Mouse (Mus musculus): ENCODE measurements around the gene Tnfsf13.
"Not testable (repeated sequence)": the region's sequence is repeated elsewhere in the genome, so short reads cannot be mapped to it uniquely, and the experiment has no call there.

Gene Tnfsf13

DNA sequence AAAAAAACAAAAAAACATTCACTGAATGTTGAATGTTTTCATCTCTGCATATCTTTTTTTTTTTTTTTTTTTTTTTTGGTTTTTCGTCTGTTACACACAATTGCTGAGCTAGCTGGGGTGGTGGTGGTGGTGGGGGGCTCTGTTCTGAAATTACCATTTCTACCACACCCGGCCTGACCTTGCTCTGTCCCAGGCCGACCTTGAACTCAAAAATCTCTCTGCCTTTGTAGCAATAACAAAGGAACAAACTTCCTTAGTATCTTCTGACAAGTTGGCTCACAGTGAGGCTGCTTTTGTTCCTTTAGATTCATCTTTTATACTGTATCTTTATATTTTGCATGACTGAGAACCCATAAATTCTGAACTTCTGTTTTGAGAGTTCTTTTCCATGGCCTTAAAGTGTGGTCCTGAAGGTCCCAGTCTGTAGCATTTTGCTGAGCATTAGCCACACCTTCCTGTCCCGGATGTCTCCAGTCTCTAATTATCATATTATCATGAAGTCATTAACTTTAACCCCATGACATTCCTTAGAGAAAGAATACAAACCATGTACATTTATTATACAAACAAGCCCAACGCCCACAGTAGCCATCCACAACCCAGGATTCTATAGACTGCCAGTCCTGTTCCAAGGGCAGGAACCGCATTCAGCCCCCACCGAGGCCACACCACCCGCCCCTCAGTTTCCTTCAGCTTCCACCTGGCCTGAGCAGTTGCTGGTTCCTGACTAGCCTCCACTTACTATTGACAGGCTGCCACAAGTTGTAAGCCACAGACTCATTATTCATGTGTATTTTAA is 18.4 kb upstream of the Tnfsf13 start:
- no peak for DNase-seq

DNA sequence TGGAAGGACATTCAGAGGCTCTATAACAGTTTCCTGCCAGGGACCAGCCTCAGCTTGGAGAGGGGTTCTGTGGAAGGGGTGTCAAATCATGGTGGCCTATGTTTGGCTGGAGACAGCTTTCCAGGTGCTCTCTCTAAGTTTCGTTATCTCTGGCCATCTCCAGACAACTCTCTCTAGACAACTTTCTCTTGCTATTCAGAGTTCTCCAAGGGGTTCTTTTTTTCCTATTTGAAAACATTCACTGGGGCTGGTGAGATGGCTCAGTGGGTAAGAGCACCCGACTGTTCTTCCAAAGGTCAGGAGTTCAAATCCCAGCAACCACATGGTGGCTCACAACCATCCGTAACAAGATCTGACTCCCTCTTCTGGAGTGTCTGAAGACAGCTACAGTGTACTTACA is 17.8 kb upstream of the Tnfsf13 start:
- not testable (repeated sequence) for DNase-seq

DNA sequence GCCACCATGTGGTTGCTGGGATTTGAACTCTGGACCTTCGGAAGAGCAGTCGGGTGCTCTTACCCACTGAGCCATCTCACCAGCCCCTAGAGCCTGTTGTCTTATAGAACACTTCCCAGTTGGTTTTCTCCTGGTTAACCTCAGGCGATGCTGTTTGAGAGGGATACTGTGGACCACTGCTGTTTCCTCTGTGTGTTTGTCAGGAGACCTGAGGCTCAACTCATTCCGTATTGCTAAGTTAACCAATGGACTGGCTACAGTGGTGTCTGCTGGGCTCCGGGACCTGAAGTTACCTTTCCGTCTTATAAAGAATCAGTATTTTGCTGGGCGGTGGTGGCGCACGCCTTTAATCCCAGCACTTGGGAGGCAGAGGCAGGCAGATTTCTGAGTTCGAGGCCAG is 17.3 kb upstream of the Tnfsf13 start:
- DNase-seq = not testable (repeated sequence)

DNA sequence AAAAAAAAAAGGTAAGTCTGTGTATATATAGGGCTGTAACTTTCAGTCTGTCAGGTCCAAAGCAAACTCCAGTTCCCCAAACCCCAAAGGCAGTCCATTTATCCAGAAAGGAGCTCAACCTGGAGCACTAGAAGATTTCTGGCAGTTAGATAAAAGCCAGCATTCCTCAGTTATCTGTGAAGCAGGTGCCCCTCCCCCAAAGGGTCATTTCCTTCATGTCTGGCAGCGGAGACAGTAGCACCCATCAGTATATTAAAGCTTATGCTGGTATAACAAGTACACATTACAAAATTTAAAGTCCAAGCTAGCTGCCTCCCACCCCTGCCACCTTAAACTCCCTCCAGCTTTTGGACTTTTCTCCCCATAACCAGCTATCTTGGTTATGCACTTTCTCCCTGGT is 14.0 kb upstream of the Tnfsf13 start:
- DNase-seq = no peak

DNA sequence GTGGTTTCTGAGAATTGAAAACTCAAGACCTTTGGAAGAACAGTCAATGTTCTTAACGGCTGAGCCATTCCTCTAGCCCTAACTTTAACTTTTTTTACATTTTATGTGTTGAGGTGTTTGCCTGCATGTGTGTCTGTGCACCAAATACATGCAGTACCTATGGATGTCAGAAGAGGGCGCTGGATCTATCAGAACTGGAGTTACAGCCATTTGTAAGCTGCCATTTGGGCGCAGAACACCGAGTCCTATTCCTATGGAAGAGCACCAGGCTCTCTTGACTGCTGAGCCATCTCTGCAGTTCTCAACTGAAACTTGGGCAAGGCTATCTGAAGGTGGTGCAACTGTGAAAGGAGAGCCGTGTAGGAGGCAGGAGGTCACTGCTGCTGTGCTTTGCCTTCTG is 13.0 kb upstream of the Tnfsf13 start:
- no peak for DNase-seq

DNA sequence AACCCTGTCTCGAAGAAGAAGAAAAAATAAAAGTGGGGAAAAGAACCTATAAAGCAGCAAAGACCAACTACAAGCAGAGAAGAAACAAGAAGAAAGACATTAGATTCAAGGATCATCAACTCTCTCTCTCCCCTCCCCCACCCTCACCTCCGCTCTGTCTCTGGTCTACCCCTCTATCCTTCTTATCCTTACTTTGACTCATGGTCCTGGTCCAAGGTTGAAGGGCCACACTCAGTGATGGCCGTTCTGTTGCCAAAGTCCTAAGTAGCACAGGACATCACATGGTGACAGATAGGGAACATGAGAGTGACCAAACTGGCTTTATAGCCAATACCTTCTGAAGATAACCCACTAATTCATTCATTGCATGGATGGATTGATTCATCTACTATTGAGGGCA is 11.8 kb upstream of the Tnfsf13 start:
- no peak for DNase-seq

DNA sequence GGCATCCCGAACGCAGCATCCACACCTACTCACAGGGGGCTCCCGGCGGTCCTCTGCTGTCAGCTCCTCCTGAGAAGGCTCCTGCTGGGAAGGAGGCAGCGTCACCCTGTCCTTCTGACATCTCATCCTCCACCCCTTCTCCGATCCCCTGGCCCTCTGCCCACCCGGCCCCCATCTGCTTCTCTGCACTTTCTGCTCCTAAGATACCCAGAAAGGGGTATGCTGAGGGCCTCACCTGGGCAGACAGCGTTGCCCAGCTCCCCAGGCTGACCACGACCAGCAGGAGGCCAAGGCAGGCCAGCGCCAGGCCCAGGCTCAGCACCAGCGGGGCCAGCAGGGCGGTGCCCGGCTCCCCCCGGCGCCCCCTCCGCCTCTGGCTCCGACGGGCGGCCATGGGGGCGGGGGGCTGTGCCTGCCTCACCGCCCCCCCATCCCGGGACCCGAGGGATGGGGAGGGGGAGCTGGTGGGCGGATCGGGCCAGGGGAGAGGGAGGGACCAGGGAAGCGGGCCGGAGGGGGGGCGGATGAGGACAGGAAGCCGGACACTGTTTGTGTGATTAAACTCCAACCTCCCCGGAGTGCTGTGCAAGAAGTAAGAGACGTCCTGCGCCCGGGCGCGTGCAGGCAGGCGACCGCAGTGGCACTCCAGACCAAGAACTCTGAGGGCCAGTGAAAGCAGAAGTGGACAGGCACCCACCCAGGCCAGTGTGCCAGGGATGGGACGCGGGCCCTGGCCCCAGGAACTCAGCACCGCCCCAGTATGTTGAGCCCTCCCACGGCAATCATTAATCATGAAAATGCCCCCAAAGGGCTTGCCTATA is 10.0 kb upstream of the Tnfsf13 start, which contains the start of the genes Tnfsf12 and Tnfsfm13:
Gene Tnfsf12 (minus strand): TSS at position 489 of the 821 bp plus-strand sequence.
Gene Tnfsfm13 (minus strand): TSS at position 738 of the 821 bp plus-strand sequence.
- peak; percentile 91 for DNase-seq

DNA sequence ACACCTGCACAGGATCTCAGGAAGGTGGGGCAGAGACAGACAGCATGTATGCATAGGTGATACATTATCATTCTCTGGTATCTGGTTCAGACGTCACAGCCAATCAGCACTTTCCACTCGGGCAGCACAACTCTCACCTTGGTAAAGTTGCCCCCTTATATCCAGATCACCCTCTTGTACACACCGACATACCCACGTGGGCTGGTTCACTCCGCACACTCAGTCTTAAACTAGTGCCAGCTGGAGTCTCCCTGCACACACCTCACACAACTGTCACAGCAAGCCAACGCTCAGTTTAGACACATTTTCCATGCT is 9.4 kb upstream of the Tnfsf13 start:
- DNase-seq = no peak

DNA sequence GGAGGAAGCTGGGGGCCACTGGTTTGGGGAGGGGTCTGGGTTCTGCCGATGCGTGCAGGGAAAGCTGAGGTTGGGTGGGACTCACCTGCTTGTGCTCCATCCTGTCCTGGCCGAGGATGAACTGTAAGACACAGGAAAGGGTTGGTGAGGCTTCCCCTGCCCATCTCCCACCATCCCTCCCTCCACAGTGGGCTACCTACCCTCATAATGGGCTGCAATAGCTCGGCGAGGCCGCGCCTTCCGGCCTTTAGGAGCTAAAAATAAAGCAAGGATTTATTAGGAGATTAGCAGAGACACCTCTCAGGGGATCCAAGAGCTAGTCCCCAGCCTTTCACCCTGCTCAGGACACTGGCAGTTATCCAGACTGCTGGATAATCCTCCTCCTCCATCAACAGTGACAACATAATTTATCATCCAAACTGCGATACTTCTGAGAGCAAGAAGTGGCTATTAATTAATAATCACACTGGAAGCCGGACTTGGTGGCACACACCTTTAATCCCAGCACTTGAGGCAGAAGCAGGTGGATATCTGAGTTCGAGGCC is 7.9 kb upstream of the Tnfsf13 start:
- no peak for DNase-seq

DNA sequence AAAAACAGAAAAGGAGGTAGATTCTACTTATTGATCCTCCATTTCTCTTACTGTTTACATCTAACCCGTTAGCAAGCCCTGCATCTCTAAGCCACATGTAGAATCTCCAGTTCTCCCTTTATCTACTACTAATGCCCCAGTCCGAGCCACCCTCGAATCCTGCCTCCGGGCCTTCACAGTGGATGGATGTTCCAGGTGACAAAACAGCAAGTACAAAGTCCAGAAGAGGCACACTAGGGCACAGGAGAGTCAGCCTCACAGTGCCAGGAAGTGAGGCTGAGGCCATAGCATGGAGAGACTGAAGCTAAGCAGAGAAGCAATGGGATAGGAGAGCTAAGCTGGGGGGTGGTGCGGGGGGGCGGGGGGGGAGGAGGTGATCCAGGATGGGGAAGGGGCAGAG is 7.3 kb upstream of the Tnfsf13 start:
- DNase-seq = peak; percentile 51

DNA sequence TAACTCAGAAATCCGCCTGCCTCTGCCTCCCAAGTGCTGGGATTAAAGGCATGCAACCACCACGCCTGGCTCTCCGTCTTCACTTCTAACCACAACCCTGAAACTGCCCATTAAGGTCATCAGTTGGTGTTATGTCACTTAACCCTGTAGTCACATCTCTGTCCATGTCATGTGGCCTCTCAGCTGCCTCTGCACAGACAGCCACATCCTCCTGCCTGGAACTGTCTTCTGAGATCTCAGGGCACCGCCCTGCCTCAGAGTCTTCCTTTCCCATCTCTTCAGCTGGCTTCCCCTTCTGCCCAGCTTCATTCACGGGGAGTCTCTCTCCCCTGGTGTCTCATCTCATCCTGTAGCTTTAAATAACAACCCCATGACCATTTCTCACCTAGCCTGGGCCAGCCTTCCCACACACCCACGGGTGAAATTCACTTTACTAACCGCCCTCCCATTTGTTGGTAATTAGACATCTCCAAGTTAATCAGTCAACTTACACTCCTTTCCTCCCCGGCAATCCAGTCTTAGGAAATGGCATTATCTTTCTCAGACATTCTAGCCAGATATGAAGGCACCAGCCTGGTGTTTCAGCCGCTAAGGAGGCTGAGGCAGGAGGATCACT is 6.7 kb upstream of the Tnfsf13 start:
- DNase-seq = no peak

DNA sequence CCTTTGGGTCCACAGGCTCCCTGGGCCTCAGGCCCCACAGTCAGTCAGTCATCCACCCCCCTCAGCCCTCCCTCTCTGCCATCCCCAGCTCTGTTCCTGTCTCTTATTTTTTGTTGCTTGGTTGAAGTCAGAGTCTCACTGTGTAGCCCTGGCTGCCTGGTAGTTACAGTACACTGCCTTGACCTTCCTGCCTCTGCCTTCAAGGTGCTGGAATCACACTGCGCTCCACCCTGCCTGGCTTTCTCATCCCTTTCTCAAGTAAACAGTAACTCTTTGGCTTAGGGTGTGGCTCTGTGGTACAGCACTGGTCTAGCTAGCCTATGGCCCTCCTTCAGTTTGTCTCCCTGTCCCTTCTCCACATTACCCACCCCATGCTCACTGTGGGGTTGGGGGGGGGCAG is 4.3 kb upstream of the Tnfsf13 start:
- DNase-seq = no peak

DNA sequence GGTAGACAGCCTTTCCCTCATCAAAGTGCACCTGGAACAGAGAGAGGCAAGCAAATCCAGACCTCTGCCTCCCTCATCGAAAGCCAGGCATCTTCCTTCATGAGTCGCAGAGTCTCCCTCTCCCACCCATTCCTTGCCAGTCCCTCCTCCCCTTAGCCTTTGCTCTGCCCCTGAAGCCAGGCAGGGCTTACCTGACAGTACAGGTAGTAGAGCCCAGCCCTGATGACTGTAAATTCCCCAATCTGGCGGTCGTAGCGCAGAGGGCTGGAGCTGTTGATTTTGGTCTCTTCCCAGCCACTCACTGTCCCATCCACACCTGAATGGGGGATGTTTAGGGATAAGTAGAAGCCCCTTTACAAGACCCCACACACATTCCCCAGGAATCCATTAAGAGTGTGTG is 1.5 kb upstream of the Tnfsf13 start:
- DNase-seq = no peak

DNA sequence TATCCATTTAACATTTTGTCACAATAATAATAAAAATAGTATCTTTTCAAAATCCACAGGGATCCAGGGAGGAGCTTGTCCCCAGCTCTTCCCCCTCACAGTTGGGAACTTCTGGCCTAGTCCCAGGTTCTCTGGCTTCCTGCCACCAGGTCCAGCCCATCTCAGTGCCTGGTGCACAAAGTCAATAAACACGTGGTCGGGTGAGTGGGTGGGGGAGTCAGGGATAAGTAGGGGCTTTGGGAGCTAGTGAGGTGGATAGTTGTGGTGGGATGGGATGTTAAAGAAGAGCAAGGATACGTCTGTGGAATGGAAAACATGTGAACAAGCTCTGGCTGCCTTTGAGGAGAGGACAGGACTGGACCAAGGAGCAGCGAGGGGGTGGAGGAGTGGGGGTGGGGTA is 793 bp upstream of the Tnfsf13 start:
- peak; percentile 88 for DNase-seq

DNA sequence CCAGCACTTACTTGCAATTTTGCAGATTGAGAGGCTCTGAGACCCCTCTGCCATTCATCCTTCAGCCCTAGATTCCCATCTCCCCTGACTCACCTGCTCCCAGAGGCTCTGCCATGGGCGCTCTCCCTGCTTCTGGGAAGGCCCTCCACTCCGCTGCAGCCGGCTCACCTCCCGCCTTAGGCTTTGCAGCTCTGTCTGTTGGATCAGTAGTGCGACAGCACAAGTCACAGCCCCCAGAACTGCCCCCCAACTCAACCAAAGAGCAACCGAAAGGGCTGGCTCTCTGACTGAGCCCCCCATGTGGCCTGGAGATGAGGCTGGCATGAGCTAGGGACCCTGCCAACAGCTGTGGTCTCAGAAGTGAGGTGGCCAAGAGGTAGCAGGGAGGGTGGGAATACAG is 648 bp downstream of the Tnfsf13 start:
- no peak for DNase-seq

DNA sequence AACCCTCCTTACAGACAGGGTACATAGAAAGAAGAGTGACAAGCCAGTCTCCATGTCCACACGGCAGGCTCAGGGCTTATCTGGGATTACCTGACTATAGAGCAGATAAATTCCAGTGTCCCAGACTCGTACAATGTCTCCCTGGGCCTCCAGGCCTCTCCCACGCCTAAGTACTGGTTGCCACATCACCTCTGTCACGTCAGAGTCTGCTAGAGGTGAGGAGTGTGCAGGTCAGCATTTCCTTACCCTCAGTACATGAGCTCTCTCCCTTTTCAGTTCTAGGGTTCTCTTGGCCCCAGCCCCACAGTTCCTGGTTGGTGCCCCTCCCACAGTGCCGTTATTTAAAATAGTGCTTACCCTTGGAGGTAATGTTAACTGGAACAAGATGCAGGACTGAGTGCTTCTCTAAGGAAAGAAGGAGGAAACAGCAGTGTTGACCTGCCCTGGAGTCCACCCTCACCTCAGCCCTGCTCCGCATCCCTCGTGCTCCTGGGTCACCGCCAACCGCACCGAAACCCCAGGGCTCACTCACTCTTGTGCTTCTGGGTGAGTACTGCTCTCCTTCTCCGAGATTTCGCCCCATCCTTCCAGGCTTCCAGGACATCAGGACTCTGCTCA is 1.3 kb downstream of the Tnfsf13 start:
- DNase-seq = no peak

DNA sequence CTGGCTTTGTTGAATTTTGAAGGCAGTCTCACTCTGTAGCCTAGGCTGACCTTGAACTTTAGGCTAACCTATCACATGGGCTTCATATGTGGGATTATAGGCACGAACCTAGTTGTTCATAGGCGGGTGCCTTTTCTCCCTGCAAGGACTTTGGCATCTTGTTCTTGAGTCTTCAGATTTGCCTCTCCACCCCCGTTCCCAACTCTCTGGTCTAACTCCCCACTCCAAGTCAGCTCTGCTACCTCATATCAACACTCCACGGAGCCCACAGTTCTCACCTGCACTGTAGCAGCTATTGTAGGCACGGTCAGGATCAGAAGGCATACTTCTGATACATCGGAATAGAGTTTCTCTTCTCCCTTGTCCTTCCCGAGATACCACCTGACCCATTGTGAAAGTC is 2.0 kb downstream of the Tnfsf13 start:
- DNase-seq = no peak

DNA sequence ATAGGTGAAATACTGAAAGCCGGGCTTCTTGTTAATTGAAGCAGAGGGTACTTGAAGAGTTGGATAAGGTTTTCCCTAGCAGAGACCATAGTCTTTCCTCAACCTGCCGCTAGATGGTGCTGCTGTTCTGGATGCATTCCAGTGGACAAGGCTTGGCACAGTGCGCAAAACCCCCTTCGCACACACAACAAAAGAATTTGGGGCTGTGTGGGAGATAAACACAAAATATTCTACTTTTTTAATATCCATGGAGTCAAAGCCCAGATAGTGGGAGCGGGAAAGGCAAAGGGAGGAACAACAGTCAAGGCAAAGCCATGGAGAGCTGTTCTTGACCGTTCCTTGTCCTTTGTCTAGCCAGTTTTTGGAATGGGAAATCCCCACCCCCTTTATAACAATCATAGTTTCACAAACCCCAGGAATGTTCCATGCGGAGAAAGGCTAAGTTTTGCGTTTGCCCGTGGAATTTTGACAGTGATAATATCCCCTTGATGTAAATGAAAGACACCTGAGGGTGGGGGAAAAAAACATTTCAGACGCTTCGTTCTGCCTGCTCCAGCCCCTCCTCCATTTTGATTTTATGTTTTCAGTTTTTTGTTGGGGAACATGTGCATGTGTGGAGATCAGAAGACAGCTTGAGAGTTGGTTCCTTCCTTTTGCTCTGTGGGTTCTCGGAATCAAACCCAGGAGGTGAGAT is 2.6 kb downstream of the Tnfsf13 start:
- DNase-seq = peak; percentile 95

DNA sequence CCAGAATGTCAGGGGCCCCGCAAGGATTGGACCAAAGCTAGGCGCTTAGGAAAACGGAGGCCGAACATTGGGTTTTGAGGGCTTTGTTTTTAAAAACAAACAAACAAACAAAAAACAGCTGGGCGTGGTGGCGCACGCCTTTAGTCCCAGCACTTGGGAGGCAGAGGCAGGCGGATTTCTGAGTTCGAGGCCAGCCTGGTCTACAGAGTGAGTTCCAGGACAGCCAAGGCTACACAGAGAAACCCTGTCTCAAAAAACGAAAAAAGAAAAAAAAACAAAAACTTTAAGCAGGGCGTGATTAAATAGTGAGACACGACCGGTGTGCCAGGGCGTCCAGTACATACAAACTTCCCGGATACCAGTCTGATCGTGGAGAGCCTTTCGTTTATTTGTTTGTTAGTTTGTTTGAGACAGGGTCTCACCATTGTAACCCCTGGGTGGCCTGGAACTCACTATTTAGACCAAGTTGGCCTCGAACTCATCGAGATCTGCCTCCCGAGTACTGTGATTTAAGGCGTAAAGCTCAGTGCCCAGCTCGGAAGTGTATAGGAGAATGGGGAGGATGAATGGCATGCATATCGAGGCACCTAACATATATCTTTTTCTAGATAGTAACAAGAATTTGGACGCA is 3.3 kb downstream of the Tnfsf13 start:
- DNase-seq = no peak

DNA sequence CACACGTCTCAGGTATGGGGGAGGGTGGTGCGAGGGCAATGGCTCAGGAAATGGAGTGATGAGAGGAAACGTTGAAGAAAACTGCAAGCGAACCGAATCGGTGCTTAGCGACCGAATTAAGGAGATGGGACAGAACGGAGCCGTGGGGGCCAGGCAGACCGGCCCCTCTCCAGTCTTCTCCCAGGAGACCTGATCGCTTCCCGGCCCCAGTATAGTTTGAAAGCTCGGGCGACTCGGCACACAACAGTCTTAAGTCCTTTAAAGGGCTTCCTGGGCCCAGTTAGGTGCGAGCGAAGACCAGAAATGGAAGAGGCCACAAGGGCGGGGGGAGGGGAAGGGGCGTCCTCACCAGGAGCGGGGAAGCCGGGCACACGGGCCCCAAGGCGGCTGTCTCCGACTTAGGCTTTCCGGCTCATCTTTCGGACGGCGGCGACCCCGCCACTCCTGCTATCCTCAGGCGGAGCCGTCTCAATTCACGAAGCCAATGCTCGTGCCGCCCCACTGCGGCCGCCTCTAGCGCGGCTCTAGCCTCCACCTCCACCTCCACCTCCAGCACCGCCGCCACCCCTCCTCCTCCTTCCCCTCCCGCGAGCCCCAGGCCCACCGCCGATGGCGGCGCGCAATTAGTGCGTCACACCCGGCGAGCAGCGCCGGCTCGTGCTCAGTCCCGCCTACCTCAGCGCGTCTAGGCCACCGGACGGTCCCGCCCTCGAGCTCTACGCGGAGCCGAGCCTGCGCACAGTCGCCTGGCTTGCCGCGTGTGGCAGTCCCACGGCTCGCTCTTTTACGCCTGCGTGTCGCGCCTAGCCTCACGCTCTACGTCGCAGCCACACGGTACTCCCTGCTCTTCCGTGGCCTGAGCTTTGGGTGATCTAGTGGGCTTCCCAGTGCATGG is 4.0 kb downstream of the Tnfsf13 start, which contains the start of gene Senp3:
Gene Senp3 (minus strand): TSS at position 771 of the 895 bp plus-strand sequence.
- peak; percentile 99 for DNase-seq
